Mouse (Mus musculus) myocyte (in vitro differentiated cells): ENCODE results near the gene Mtss1l. TPM values are rescaled to one million over a fixed set of nuclear protein-coding genes. Genes with fewer than 3 reads are reported as not detected.

Experiments used
- H3K27me3 ChIP-seq: one replicate; pipeline ENCODE4 v1.6.1; 2011; ENCODE audit not compliant: control insufficient read depth, insufficient read depth, insufficient read length
- H3K36me3 ChIP-seq: one replicate; pipeline ENCODE4 v1.6.1; 2011; ENCODE audit not compliant: control insufficient read depth, insufficient read depth
- H3K4me2 ChIP-seq: one replicate; pipeline ENCODE4 v1.6.1; 2011; ENCODE audit warnings: low read depth, control low read depth
- H3K4me3 ChIP-seq: one replicate; pipeline ENCODE4 v1.5.1; 2011; ENCODE audit warnings: mild to moderate bottlenecking, control low read depth, moderate library complexity
- H3K79me2 ChIP-seq: one replicate; pipeline ENCODE4 v1.6.1; 2011; ENCODE audit not compliant: control insufficient read depth, insufficient read depth
- H3ac ChIP-seq: one replicate; pipeline ENCODE4 v1.6.1; 2011; ENCODE audit not compliant: control insufficient read depth, insufficient read length
- E2F4 ChIP-seq: IDR thresholded peaks from one replicate; pipeline ENCODE4 v1.6.1; 2011; ENCODE audit warnings: mild to moderate bottlenecking, control low read depth, moderate library complexity; ENCODE audit not compliant: insufficient read depth
- MAX ChIP-seq: IDR thresholded peaks from one replicate; pipeline ENCODE4 v1.6.1; 2011; ENCODE audit warnings: low read depth, mild to moderate bottlenecking, control low read depth
- MYOD1 ChIP-seq, 3 experiments: IDR thresholded peaks; one replicate each; pipeline ENCODE4 v1.6.1; 2011; ENCODE audit warnings: control low read depth in 2 of 3, low read depth in 2 of 3, mild to moderate bottlenecking in 2 of 3, moderate library complexity in 1 of 3; ENCODE audit not compliant: insufficient read length in 2 of 3, control insufficient read depth in 1 of 3
- MYOG ChIP-seq, 3 experiments: IDR thresholded peaks; one replicate each; pipeline ENCODE4 v1.6.1; 2011; ENCODE audit warnings: control low read depth in 2 of 3, low read depth in 2 of 3, mild to moderate bottlenecking in 2 of 3; ENCODE audit not compliant: insufficient read length in 2 of 3, control insufficient read depth in 1 of 3, insufficient read depth in 1 of 3
- POLR2A ChIP-seq: IDR thresholded peaks from one replicate; pipeline ENCODE4 v1.6.1; 2011; ENCODE audit warnings: low read depth, mild to moderate bottlenecking, control low read depth, moderate library complexity; ENCODE audit not compliant: insufficient read length
- POLR2AphosphoS2 ChIP-seq: IDR thresholded peaks from one replicate; pipeline ENCODE4 v1.6.1; 2011; ENCODE audit warnings: low read depth, control low read depth; ENCODE audit not compliant: insufficient read length
- REST ChIP-seq: IDR thresholded peaks from one replicate; pipeline ENCODE4 v1.6.1; 2011; ENCODE audit warnings: mild to moderate bottlenecking, control low read depth, moderate library complexity; ENCODE audit not compliant: insufficient read depth, insufficient read length
- SRF ChIP-seq: IDR thresholded peaks from one replicate; pipeline ENCODE4 v1.6.1; 2011; ENCODE audit warnings: low read depth; ENCODE audit not compliant: control insufficient read depth, insufficient read length
- TCF12 ChIP-seq: IDR thresholded peaks from one replicate; pipeline ENCODE4 v1.6.1; 2011; ENCODE audit warnings: mild to moderate bottlenecking, control low read depth; ENCODE audit not compliant: poor library complexity, insufficient read depth, severe bottlenecking
- TCF3 ChIP-seq: IDR thresholded peaks from one replicate; pipeline ENCODE4 v1.6.1; 2011; ENCODE audit warnings: low read depth, control low read depth; ENCODE audit not compliant: insufficient read length
- USF1 ChIP-seq: IDR thresholded peaks from one replicate; pipeline ENCODE4 v1.6.1; 2011; ENCODE audit warnings: low read depth, mild to moderate bottlenecking, control low read depth, moderate library complexity
- polyA plus RNA-seq: library from polyadenylated mRNA; unstranded; fragments of >200 nt; fragmentation: generic; extraction: Trizol; gene quantifications from one replicate; pipeline ENCODE4 v1.2.1, GENCODE M21; 2012; ENCODE audit warnings: missing spikeins

The Mtss1l gene
- polyA plus RNA-seq, 1 experiment, result 108 TPM

- Histone ChIP-seq H3ac (no peak overlapping the region), H3K27me3 (no peaks in the 10 kb centered on the region), H3K4me3 (peak overlapping the region; percentile 25), H3K36me3 (no peaks in the 10 kb centered on the region), H3K79me2 (peaks cover 14% of the 10 kb centered on the region), H3K4me2 (peak overlapping the region; percentile 69)
- TF ChIP-seq POLR2A (no peak), MAX (no peak), USF1 (no peak), TCF12 (no peak), MYOD1 (IDR thresholded peaks at IDR 0.05; ENCODE audit: control insufficient read depth in 1 of 3, insufficient read length in 2 of 3, low read depth in 2 of 3) (no peak), REST (no peak), E2F4 (no peak), TCF3 (no peak), POLR2AphosphoS2 (no peak), SRF (no peak), MYOG (IDR thresholded peaks at IDR 0.05; ENCODE audit: control insufficient read depth in 1 of 3, insufficient read depth in 1 of 3, insufficient read length in 2 of 3, low read depth in 2 of 3) (no peak)
Measured at GRCm38 (mm10) chr8:110790270-110790669, 69.0 kb downstream of the Mtss1l start.

Other genes with a start within 250 kb of the Mtss1l start
- gene Vac14, start 102.9 kb upstream of the Mtss1l start, polyA plus RNA-seq, result 26.8 TPM
- 13.4 TPM for gene Il34, start 84.4 kb downstream of the Mtss1l start, polyA plus RNA-seq
- gene Cog4, start 125.1 kb downstream of the Mtss1l start, polyA plus RNA-seq, result 71.6 TPM
- 47.7 TPM for gene Sf3b3, start 125.3 kb downstream of the Mtss1l start, polyA plus RNA-seq
- gene Fuk, start 181.0 kb downstream of the Mtss1l start, polyA plus RNA-seq, result 7.2 TPM
- 39.7 TPM for gene St3gal2, start 198.4 kb downstream of the Mtss1l start, polyA plus RNA-seq